In genomic region chr2:106730608-106731007, GRCm38 (mm10) we compare ENCODE assay signal across 11 mouse cellular contexts. TPM values are rescaled to one million over a fixed set of nuclear protein-coding genes. Genes with fewer than 3 reads are reported as not detected.
DNase-seq lines count a peak whose midpoint lies in the region; ATAC-seq lines count a peak whose summit lies in the region.
"Had no signal": no experiment of that assay in that cellular context is flagged by ENCODE, and none has a peak within 500 bp of the region (broad histone marks: within the 10 kb centered on the region; RNA-seq: fewer than 3 reads in every experiment).

No protein-coding gene starts in this region.

- H3K36me3 ChIP-seq in embryonic facial prominence, embryonic 12.5 days = no peaks in the 10 kb centered on the region
- peaks cover 30% of the 10 kb centered on the region for H3K36me3 ChIP-seq in embryonic facial prominence, embryonic 10.5 days (replicated peaks)
- 0 out of 2 replicates have a peak, but pooled peaks cover 4% of the 10 kb centered on the region for H3K36me3 ChIP-seq in forebrain, embryonic 15.5 days
- no peaks in the 10 kb centered on the region for H3K36me3 ChIP-seq in neural tube, embryonic 14.5 days (ENCODE audit: control insufficient read depth, insufficient read depth, low read length)

- peak overlapping the region; percentile 55 for H3K27ac ChIP-seq in embryonic facial prominence, embryonic 12.5 days
- no peak overlapping the region; the same call in 1 of the 2 replicates for H3K27ac ChIP-seq in embryonic facial prominence, embryonic 10.5 days (replicated peaks)
- peak overlapping the region; percentile 23; the same call in 1 of the 2 replicates for H3K27ac ChIP-seq in forebrain, embryonic 15.5 days (replicated peaks)
- H3K27ac ChIP-seq in neural tube, embryonic 14.5 days (ENCODE audit: low read depth, low read length) = peak overlapping the region; percentile 8; the same call in 1 of the 2 replicates

- DNase-seq in embryonic facial prominence, embryonic 10.5 days (ENCODE audit: low spot score) = no peak
- DNase-seq in layer of hippocampus, postnatal 36 days = peak; percentile 25 to 40
- no peak for DNase-seq in layer of hippocampus, postnatal 14 days (ENCODE audit: low spot score in 2 of 2)
- DNase-seq in embryo, embryonic 10 days (ENCODE audit: low spot score) = no peak
- DNase-seq in frontal cortex, adult 2 months (ENCODE audit: extremely low spot score in 1 of 2, low spot score in 1 of 2) = no peak
- DNase-seq: cerebellum, adult 8-10 months had no signal

- H3K4me3 ChIP-seq in embryonic facial prominence, embryonic 12.5 days = no peak overlapping the region
- no peak overlapping the region for H3K4me3 ChIP-seq in embryonic facial prominence, embryonic 10.5 days
- H3K4me3 ChIP-seq in forebrain, embryonic 15.5 days = no peak overlapping the region
- no peak overlapping the region for H3K4me3 ChIP-seq in neural tube, embryonic 14.5 days (ENCODE audit: low read depth, low read length)

- H3K9ac ChIP-seq in embryonic facial prominence, embryonic 12.5 days = no peak overlapping the region
- no peak overlapping the region for H3K9ac ChIP-seq in forebrain, embryonic 15.5 days (replicated peaks)
- no peak overlapping the region for H3K9ac ChIP-seq in neural tube, embryonic 14.5 days (replicated peaks; ENCODE audit: low read depth, low read length)

- 72% methylated on average over 8 of the region's 8 CpGs for WGBS in embryonic facial prominence, embryonic 12.5 days
- WGBS in embryonic facial prominence, embryonic 10.5 days = 85% methylated on average over 8 of the region's 8 CpGs
- 69% methylated on average over 8 of the region's 8 CpGs for WGBS in forebrain, embryonic 15.5 days
- whole genome bisulfite sequencing in neural tube, embryonic 14.5 days = 48% methylated on average over 8 of the region's 8 CpGs

- no peak for ATAC-seq in embryonic facial prominence, embryonic 12.5 days (ENCODE audit: insufficient number of reproducible peaks, insufficient read depth, low FRiP score, low TSS enrichment)
- ATAC-seq in forebrain, embryonic 15.5 days (replicated peaks) = no peak; the same call in 1 of the 2 replicates
- peak; percentile 32; the same call in 1 of the 2 replicates for ATAC-seq in neural tube, embryonic 14.5 days (ENCODE audit: low read depth)

- no peaks in the 10 kb centered on the region for H3K27me3 ChIP-seq in embryonic facial prominence, embryonic 12.5 days
- H3K27me3 ChIP-seq in embryonic facial prominence, embryonic 10.5 days (replicated peaks; ENCODE audit: low read depth, poor library complexity, severe bottlenecking) = 0 out of 2 replicates have a peak, but pooled peaks cover 6% of the 10 kb centered on the region
- no peaks in the 10 kb centered on the region for H3K27me3 ChIP-seq in forebrain, embryonic 15.5 days
- no peaks in the 10 kb centered on the region for H3K27me3 ChIP-seq in neural tube, embryonic 14.5 days (ENCODE audit: control insufficient read depth, insufficient read depth, low read length)

- peaks cover 40% of the 10 kb centered on the region for H3K4me1 ChIP-seq in embryonic facial prominence, embryonic 12.5 days
- H3K4me1 ChIP-seq in embryonic facial prominence, embryonic 10.5 days = peaks cover 54% of the 10 kb centered on the region
- peaks cover 37% of the 10 kb centered on the region for H3K4me1 ChIP-seq in forebrain, embryonic 15.5 days
- H3K4me1 ChIP-seq in neural tube, embryonic 14.5 days (ENCODE audit: control insufficient read depth, insufficient read depth, low read length) = peaks cover 17% of the 10 kb centered on the region

- no peaks in the 10 kb centered on the region for H3K9me3 ChIP-seq in embryonic facial prominence, embryonic 12.5 days
- H3K9me3 ChIP-seq in embryonic facial prominence, embryonic 10.5 days = no peaks in the 10 kb centered on the region
- H3K9me3 ChIP-seq in forebrain, embryonic 15.5 days = no peaks in the 10 kb centered on the region
- H3K9me3 ChIP-seq in neural tube, embryonic 14.5 days (ENCODE audit: control insufficient read depth, low read length) = no peaks in the 10 kb centered on the region

- no peak overlapping the region for H3K4me2 ChIP-seq in embryonic facial prominence, embryonic 12.5 days (replicated peaks)
- H3K4me2 ChIP-seq in forebrain, embryonic 15.5 days (replicated peaks) = no peak overlapping the region
- no peak overlapping the region for H3K4me2 ChIP-seq in neural tube, embryonic 14.5 days (ENCODE audit: low read depth, low read length)
- H3K4me2 ChIP-seq: heart, embryonic 11.5 days had no signal

RNA-seq across cellular contexts. Expression of gene Mpped2, which starts 37.5 kb away (rescaled TPM):
- polyA plus RNA-seq in embryonic facial prominence, embryonic 12.5 days (2016; fragmentation: Nextera tagmentation; extraction: Ambion mirVana) = 136 and 142 TPM in 2 replicates
- polyA plus RNA-seq in embryonic facial prominence, embryonic 10.5 days (2016; fragmentation: Nextera tagmentation; extraction: Ambion mirVana) = 91.9 and 92.9 TPM in 2 replicates
- total RNA-seq in layer of hippocampus, postnatal 36 days (2021) = 10 to 100 TPM; 33.2 to 40.0 TPM
- 10 to 100 TPM; 39.9 to 40.3 TPM for total RNA-seq in layer of hippocampus, postnatal 14 days (2021)
- polyA plus RNA-seq in forebrain, embryonic 15.5 days (2015; fragmentation: Nextera tagmentation; extraction: Ambion mirVana) = 212 and 221 TPM in 2 replicates
- 239 and 242 TPM in 2 replicates for polyA plus RNA-seq in neural tube, embryonic 14.5 days (2014; fragmentation: Nextera tagmentation; extraction: Ambion mirVana)
- 22.8 and 24.2 TPM in 2 replicates for polyA plus RNA-seq in frontal cortex, adult 2 months (2012; rRNA removed)
- total RNA-seq: monocyte, adult 5-6 weeks had no signal

Comparison
In these comparisons a context has a peak if more than half of its experiments do, and no peak if none do; other contexts are left out.
1. DNase-seq: peak in layer of hippocampus, postnatal 36 days (2 of 2); none in embryonic facial prominence, embryonic 10.5 days (single experiment), layer of hippocampus, postnatal 14 days (0 of 2), embryo, embryonic 10 days (single experiment) and frontal cortex, adult 2 months (0 of 2).